Mouse (Mus musculus): Measurements from ENCODE around the gene Gm47955. TPM values are rescaled to one million over a fixed set of nuclear protein-coding genes. Genes with fewer than 3 reads are reported as not detected.
"Not testable (repeated sequence)": the region's sequence is repeated elsewhere in the genome, so short reads cannot be mapped to it uniquely, and the experiment has no call there.

Gene Gm47955
- polyA plus RNA-seq, 1 experiment from 2014 or later: not detected

- Histone ChIP-seq H3K27me3 (replicated peaks; ENCODE audit: control insufficient read depth, insufficient read depth, low read length) (no peaks in the 10 kb centered on the region), H3K9me3 (replicated peaks; ENCODE audit: control insufficient read depth, low read length) (no peaks in the 10 kb centered on the region), H3K9ac (ENCODE audit: low read length) (no peak overlapping the region), H3K4me1 (ENCODE audit: control insufficient read depth, insufficient read depth, low read length) (no peaks in the 10 kb centered on the region), H3K4me3 (ENCODE audit: low read depth, low read length) (no peak overlapping the region), H3K36me3 (ENCODE audit: control insufficient read depth, insufficient read depth, low read length) (no peaks in the 10 kb centered on the region), H3K4me2 (ENCODE audit: low read length) (no peak overlapping the region), H3K27ac (ENCODE audit: low read depth, low read length) (no peak overlapping the region)
- no peak for DNase-seq (ENCODE audit: low spot score)
- WGBS: 90% methylated on average over 6 of the region's 6 CpGs
- no peak for ATAC-seq
Measured at GRCm38 (mm10) chr1:82986738-82987137, 26.7 kb downstream of the Gm47955 start.

DNA sequence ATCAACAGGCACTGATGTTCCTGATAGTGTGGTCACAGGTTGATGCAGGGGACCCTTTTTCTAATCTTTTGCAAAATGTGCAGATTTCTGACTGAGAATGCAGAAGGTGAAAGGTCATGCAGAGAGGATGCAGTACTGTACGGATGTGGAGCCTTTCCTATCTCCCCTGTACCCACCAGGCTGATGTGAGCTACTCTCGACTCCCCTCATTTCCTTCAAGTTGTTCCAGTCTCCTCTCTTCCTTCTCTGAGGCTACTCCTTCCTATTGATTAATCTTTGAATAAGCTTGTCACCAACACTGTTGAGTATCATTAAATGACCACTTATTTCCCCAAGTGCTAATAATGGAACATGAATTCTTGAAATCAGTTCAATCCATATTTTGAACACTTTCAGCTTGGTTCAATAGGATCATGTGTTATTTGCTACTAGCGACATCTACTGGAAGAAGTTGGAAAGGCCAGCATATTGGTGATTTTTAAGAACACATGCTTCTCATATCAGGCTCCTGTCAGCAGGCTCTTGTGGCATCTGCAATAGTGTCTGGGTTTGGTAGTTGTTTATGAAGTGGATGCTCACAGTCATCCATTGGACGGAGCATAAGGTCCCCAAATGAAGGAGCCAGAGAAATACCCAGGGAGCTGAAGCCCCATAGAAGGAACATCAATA is 27.6 kb downstream of the Gm47955 start:
- WGBS: 43% methylated on average over 4 of the region's 4 CpGs
- H3K27me3 ChIP-seq (replicated peaks; ENCODE audit: control insufficient read depth, insufficient read depth, low read length): no peaks in the 10 kb centered on the region
- H3K9ac ChIP-seq (ENCODE audit: low read length): no peak overlapping the region
- ATAC-seq (peak; percentile 67; the same call in 1 of the 2 replicates), DNase-seq (ENCODE audit: low spot score) (peak; percentile 87)
- H3K9me3 ChIP-seq (replicated peaks; ENCODE audit: control insufficient read depth, low read length): no peaks in the 10 kb centered on the region
- H3K4me2 ChIP-seq (ENCODE audit: low read length): no peak overlapping the region
- no peak overlapping the region for H3K4me3 ChIP-seq (ENCODE audit: low read depth, low read length)
- no peaks in the 10 kb centered on the region for H3K36me3 ChIP-seq (ENCODE audit: control insufficient read depth, insufficient read depth, low read length)
- no peaks in the 10 kb centered on the region for H3K4me1 ChIP-seq (ENCODE audit: control insufficient read depth, insufficient read depth, low read length)
- H3K27ac ChIP-seq (ENCODE audit: low read depth, low read length): no peak overlapping the region

GRCm38 (mm10) chr1:82991062-82991461 is 31.0 kb downstream of the Gm47955 start:
- Histone ChIP-seq H3K4me1 (ENCODE audit: control insufficient read depth, insufficient read depth, low read length) (no peaks in the 10 kb centered on the region), H3K9ac (ENCODE audit: low read length) (no peak overlapping the region), H3K9me3 (replicated peaks; ENCODE audit: control insufficient read depth, low read length) (no peaks in the 10 kb centered on the region), H3K4me2 (ENCODE audit: low read length) (no peak overlapping the region), H3K4me3 (ENCODE audit: low read depth, low read length) (no peak overlapping the region), H3K27me3 (replicated peaks; ENCODE audit: control insufficient read depth, insufficient read depth, low read length) (no peaks in the 10 kb centered on the region), H3K27ac (ENCODE audit: low read depth, low read length) (no peak overlapping the region), H3K36me3 (ENCODE audit: control insufficient read depth, insufficient read depth, low read length) (no peaks in the 10 kb centered on the region)
- no peak for ATAC-seq
- WGBS: 72% methylated on average over 4 of the region's 4 CpGs
- no peak for DNase-seq (ENCODE audit: low spot score)

DNA sequence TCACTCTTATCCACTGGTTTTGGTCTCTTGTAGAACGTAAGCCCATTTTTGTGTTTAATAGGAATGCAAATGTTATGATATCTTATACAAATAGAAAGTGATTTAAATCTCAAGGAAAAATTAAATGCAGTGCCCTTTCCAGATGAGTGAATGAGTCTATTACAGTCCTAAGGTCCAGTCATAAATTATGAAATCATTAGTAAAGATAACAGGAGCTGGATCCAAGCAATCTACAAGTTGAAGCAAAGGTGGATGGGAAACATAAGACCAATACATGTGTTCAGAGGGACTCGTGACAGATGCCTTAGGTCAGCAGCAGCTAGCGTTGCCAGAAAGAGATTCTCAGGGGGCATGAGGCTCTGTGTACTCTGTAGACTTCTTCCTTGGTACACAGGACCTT is 31.5 kb downstream of the Gm47955 start:
- Histone ChIP-seq H3K9me3 (replicated peaks; ENCODE audit: control insufficient read depth, low read length) (no peaks in the 10 kb centered on the region), H3K4me2 (ENCODE audit: low read length) (no peak overlapping the region), H3K27ac (ENCODE audit: low read depth, low read length) (no peak overlapping the region), H3K36me3 (ENCODE audit: control insufficient read depth, insufficient read depth, low read length) (no peaks in the 10 kb centered on the region), H3K4me1 (ENCODE audit: control insufficient read depth, insufficient read depth, low read length) (no peaks in the 10 kb centered on the region), H3K9ac (ENCODE audit: low read length) (no peak overlapping the region), H3K27me3 (replicated peaks; ENCODE audit: control insufficient read depth, insufficient read depth, low read length) (no peaks in the 10 kb centered on the region), H3K4me3 (ENCODE audit: low read depth, low read length) (no peak overlapping the region)
- DNase-seq (ENCODE audit: low spot score) (no peak), ATAC-seq (no peak)
- 89% methylated on average over 3 of the region's 3 CpGs for WGBS

- DNase-seq (ENCODE audit: low spot score) (no peak), ATAC-seq (no peak)
- no peaks in the 10 kb centered on the region for H3K36me3 ChIP-seq (ENCODE audit: control insufficient read depth, insufficient read depth, low read length)
- no peak overlapping the region for H3K4me2 ChIP-seq (ENCODE audit: low read length)
- H3K4me3 ChIP-seq (ENCODE audit: low read depth, low read length): no peak overlapping the region
- no peak overlapping the region for H3K9ac ChIP-seq (ENCODE audit: low read length)
- no peak overlapping the region for H3K27ac ChIP-seq (ENCODE audit: low read depth, low read length)
- H3K9me3 ChIP-seq (replicated peaks; ENCODE audit: control insufficient read depth, low read length): no peaks in the 10 kb centered on the region
- H3K4me1 ChIP-seq (ENCODE audit: control insufficient read depth, insufficient read depth, low read length): no peaks in the 10 kb centered on the region
- WGBS: 89% methylated on average over 6 of the region's 6 CpGs
- no peaks in the 10 kb centered on the region for H3K27me3 ChIP-seq (replicated peaks; ENCODE audit: control insufficient read depth, insufficient read depth, low read length)
Measured at GRCm38 (mm10) chr1:82992093-82992492, 32.0 kb downstream of the Gm47955 start.

GRCm38 (mm10) chr1:82993947-82994346 is 33.9 kb downstream of the Gm47955 start:
- no peak overlapping the region for H3K9ac ChIP-seq (ENCODE audit: low read length)
- no peak overlapping the region for H3K27ac ChIP-seq (ENCODE audit: low read depth, low read length)
- H3K36me3 ChIP-seq (ENCODE audit: control insufficient read depth, insufficient read depth, low read length): no peaks in the 10 kb centered on the region
- no peak for ATAC-seq
- no peaks in the 10 kb centered on the region for H3K27me3 ChIP-seq (replicated peaks; ENCODE audit: control insufficient read depth, insufficient read depth, low read length)
- no peaks in the 10 kb centered on the region for H3K9me3 ChIP-seq (replicated peaks; ENCODE audit: control insufficient read depth, low read length)
- H3K4me3 ChIP-seq (ENCODE audit: low read depth, low read length): no peak overlapping the region
- DNase-seq (ENCODE audit: low spot score): no peak
- no peak overlapping the region for H3K4me2 ChIP-seq (ENCODE audit: low read length)
- no peaks in the 10 kb centered on the region for H3K4me1 ChIP-seq (ENCODE audit: control insufficient read depth, insufficient read depth, low read length)
- 94% methylated on average over 3 of the region's 3 CpGs for WGBS

DNA sequence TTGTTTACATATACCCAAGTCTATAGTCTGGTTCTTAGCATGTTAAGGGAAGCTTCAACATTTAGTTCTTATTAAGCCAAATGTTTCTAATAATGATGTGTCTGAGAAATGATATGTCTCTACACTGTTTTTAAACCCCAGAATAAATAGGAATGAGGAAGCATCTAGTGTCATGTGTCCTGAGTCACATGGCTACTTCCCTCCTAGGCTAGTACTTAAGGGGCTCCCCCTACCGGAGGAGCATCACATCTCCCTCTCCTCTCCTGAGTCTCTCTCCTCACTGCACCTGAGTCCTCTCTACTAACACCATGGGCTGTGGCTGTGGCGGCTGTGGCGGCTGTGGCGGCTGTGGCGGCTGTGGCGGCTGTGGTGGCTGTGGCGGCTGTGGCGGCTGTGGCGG is 40.2 kb downstream of the Gm47955 start, which contains the start of gene Gm47959:
TSS of gene Gm47959 (plus strand) at position 243 of the 400 bp plus-strand sequence.
- ATAC-seq; H3K4me3 ChIP-seq (ENCODE audit: low read depth, low read length); H3K27ac ChIP-seq (ENCODE audit: low read depth, low read length); H3K9ac ChIP-seq (ENCODE audit: low read length); DNase-seq (ENCODE audit: low spot score); H3K27me3 ChIP-seq (replicated peaks; ENCODE audit: control insufficient read depth, insufficient read depth, low read length); H3K4me2 ChIP-seq (ENCODE audit: low read length); H3K36me3 ChIP-seq (ENCODE audit: control insufficient read depth, insufficient read depth, low read length); H3K4me1 ChIP-seq (ENCODE audit: control insufficient read depth, insufficient read depth, low read length); H3K9me3 ChIP-seq (replicated peaks; ENCODE audit: control insufficient read depth, low read length): not testable (repeated sequence)
- WGBS: 94% methylated on average over 6 of the region's 9 CpGs

GRCm38 (mm10) chr1:83006218-83007179 is 46.4 kb downstream of the Gm47955 start:
- DNase-seq (ENCODE audit: low spot score): no peak
- Histone ChIP-seq H3K9ac (ENCODE audit: low read length) (no peak overlapping the region), H3K4me2 (ENCODE audit: low read length) (no peak overlapping the region), H3K4me3 (ENCODE audit: low read depth, low read length) (no peak overlapping the region), H3K36me3 (ENCODE audit: control insufficient read depth, insufficient read depth, low read length) (no peaks in the 10 kb centered on the region), H3K27me3 (replicated peaks; ENCODE audit: control insufficient read depth, insufficient read depth, low read length) (no peaks in the 10 kb centered on the region), H3K27ac (ENCODE audit: low read depth, low read length) (no peak overlapping the region), H3K9me3 (replicated peaks; ENCODE audit: control insufficient read depth, low read length) (no peaks in the 10 kb centered on the region), H3K4me1 (ENCODE audit: control insufficient read depth, insufficient read depth, low read length) (no peaks in the 10 kb centered on the region)
- no peak for ATAC-seq
- 89% methylated on average over 8 of the region's 8 CpGs for WGBS

- Histone ChIP-seq H3K4me1 (ENCODE audit: control insufficient read depth, insufficient read depth, low read length) (no peaks in the 10 kb centered on the region), H3K9me3 (replicated peaks; ENCODE audit: control insufficient read depth, low read length) (no peaks in the 10 kb centered on the region), H3K4me3 (ENCODE audit: low read depth, low read length) (no peak overlapping the region), H3K27me3 (replicated peaks; ENCODE audit: control insufficient read depth, insufficient read depth, low read length) (no peaks in the 10 kb centered on the region), H3K4me2 (ENCODE audit: low read length) (no peak overlapping the region), H3K36me3 (ENCODE audit: control insufficient read depth, insufficient read depth, low read length) (no peaks in the 10 kb centered on the region), H3K9ac (ENCODE audit: low read length) (no peak overlapping the region), H3K27ac (ENCODE audit: low read depth, low read length) (no peak overlapping the region)
- WGBS: 75% methylated on average over 6 of the region's 6 CpGs
- ATAC-seq (peak; percentile 75; the same call in 1 of the 2 replicates), DNase-seq (ENCODE audit: low spot score) (peak; percentile 63)
Measured at GRCm38 (mm10) chr1:83007471-83007870, 47.4 kb downstream of the Gm47955 start.

Measured in forebrain, embryonic 14.5 days (tissue).